Mouse (Mus musculus): ENCODE data around the gene Bean1. TPM values are rescaled to one million over a fixed set of nuclear protein-coding genes. Genes with fewer than 3 reads are reported as not detected.
"Not testable (repeated sequence)": the region's sequence is repeated elsewhere in the genome, so short reads cannot be mapped to it uniquely, and the experiment has no call there.

The Bean1 gene
- total RNA-seq, 2 experiments from 2014 or later, result 0.11 TPM; not detected in 1

DNA sequence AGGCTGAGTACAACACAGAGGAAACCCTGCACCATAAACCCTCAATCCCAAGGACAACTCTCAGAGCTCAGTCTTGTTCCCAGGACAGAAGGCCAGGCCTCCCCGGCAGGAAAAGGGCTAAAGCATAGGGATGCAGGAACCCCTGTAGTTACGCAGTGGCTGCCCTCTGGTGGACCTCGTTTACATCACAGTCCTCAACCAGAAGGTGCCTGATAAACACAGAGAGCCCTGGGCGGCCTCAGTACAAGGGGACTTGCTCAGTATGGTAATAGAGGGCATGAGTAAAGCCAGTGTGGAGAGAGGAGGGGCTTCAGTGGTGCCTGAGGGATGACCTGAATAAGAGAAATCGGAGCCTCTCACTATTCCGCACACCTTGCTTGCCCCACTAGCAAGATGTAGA, 64.3 kb downstream of the Bean1 start:
- no peak for ATAC-seq (ENCODE audit: poor library complexity, severe bottlenecking)

- peak; percentile 86 for ATAC-seq (ENCODE audit: poor library complexity, severe bottlenecking)
Observed at GRCm38 (mm10) chr8:104239418-104239861, 69.2 kb downstream of the Bean1 start.

DNA sequence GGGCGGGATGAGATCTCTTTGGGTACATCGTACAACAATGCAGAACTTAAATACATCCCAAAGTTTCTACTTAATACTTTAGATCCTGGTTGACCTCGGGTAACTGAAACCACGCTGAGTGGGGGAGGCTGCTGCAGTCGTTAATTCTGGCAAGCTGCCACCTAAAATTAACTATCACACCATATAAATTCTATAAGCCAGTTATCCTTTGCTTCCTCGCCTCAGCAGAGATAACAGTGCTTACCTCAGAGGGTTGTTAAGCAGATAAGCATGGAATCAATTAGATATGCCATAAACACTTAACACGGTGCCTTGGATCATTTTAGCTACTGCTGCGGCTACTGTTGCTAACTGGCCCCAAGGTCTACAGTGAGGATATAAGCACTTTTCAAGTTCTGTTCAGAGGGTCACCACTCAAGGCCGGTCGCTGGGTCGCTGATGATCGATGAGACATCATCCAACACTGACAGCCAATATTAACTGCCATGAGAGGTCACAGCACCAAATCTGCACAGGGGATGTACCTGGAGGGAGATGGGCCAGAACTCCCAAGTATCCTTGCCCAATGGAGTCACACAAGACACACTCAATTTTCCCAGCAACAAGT, 71.9 kb downstream of the Bean1 start:
- no peak for ATAC-seq (ENCODE audit: poor library complexity, severe bottlenecking)

- peak; percentile 17 for ATAC-seq (ENCODE audit: poor library complexity, severe bottlenecking)
Observed at GRCm38 (mm10) chr8:104246621-104247020, 76.4 kb downstream of the Bean1 start.

DNA sequence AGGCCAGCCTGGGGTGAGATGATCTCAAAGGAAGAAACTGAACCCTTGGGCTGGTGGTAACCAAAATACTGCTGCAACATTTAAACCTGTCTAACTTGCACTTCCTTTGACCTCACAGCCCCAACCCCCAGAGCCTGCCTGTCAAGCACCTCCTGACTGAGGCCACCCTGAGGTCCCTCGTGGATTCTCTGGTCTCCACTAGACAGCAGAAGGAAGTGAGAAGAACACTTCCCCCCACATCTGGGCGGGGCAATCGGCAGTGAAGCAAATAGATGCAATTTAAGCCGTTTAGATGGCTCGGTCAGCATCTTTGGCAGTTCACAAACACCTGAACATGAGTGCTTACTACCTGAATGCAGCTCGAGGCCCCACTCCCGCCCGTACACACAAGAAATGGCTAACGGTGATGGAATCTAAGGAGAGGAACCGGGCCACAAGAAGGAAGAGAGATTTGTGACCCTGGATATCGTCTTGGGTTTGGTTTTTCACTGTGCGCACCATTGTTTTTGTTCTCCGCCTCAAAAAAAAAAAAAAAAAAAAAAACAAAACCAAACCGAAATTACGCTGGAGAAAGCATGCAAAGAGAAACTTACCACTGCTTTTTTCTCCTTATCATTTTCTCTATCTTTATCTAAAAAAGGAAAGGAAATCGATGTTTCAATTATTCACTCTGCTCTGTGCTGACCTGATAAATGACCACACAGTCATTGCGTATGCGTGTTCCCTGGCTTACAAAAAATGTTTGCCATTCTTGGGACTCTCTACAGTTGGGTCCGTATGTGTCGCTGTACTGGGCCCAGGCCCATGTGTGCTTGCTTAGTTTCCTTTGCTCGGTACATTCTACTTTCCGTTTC, 77.0 kb downstream of the Bean1 start:
- peak; percentile 61 for ATAC-seq (ENCODE audit: poor library complexity, severe bottlenecking)

GRCm38 (mm10) chr8:104247908-104248275, 77.7 kb downstream of the Bean1 start:
- ATAC-seq (ENCODE audit: poor library complexity, severe bottlenecking), result no peak

GRCm38 (mm10) chr8:104248276-104248675, 78.0 kb downstream of the Bean1 start, which contains the start of gene Tk2:
Gene Tk2 (minus strand): TSS chr8:104248558.
- peak; percentile 60 for ATAC-seq (ENCODE audit: poor library complexity, severe bottlenecking)

DNA sequence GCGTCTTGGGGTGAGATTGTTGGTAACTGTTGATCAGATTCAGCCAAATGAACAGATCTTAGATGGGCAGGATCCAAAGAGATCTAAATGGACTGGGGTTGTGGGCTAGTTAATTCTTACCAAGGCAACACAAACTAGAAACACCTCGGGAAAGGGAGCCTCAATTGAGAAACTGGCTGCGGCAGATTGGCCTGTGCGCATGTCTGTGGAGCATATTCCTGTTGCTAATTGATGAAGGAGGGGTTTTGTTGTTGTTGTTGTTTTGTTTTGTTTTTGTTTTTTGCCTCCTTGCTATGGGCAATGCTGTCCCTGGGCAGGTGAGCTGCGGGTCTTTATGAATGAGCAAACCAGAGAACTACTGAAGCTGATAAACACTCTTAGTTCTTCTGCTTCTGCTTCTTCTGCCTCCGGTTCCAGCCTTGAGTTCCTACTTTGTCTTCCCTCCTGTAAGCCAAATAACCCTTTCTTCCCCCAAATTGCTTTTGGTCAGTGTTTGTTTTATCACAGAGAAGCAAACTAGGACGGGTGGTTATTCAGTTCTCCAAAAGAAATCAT, 79.3 kb downstream of the Bean1 start:
- ATAC-seq (ENCODE audit: poor library complexity, severe bottlenecking), result no peak

- ATAC-seq (ENCODE audit: poor library complexity, severe bottlenecking), result peak; percentile 44
Observed at GRCm38 (mm10) chr8:104250439-104251367, 80.5 kb downstream of the Bean1 start, which contains the start of gene Cklf. Gene Cklf (plus strand): TSS chr8:104250861.

GRCm38 (mm10) chr8:104251461-104251860, 81.2 kb downstream of the Bean1 start:
- ATAC-seq (ENCODE audit: poor library complexity, severe bottlenecking), result peak; percentile 3; the same call in 1 of the 2 replicates

DNA sequence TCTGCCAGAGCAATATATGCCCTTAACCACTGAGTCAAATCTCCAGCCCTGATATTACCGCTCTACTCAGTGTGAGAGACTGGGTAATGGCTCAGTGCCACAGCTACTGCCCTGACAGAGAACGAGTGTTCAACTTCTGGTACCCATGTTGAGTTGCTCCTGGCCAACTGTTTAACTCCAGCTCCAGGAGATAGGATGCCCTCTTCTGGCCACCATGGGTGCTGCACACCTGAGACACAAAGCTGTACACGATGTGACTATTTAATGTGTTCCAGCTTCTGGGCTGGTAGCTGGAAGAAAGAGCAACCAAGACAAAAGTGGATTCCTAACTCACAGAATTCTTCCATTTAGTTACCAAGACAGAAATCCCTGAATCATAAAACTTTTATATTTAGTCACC, 82.8 kb downstream of the Bean1 start:
- peak; percentile 40 for ATAC-seq (ENCODE audit: poor library complexity, severe bottlenecking)

- ATAC-seq (ENCODE audit: poor library complexity, severe bottlenecking), result not testable (repeated sequence)
Observed at GRCm38 (mm10) chr8:104261802-104262201, 91.6 kb downstream of the Bean1 start.

DNA sequence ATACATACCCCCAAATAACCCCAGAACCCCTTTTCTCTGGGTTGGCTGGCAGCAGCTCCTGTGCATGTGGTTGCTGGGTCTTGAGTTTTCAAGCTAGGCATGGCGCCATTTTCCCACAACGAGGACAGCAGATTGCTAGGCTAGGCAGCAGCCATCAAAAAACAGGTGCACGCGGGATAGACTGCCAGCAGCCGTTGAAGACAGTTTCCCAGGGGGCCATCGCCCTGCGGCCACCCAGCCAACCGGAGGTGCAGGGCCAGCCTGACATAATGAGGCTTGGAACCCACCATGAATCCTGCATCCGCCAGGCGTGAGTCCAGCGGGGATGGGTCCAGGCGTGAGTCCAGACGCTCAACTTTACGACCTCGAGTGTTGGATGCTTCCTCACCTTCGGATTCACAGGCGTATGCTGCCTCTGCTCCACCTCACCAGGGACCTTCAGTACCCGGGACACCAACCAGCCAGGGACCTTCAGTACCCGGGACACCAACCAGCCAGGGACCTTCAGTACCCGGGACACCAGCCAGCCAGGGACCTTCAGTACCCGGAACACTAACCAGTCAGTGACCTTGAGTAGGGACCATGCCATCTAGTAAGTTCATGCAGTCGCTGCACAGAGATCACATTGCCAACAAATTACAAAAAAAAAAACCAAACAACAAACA, 94.2 kb downstream of the Bean1 start:
- not testable (repeated sequence) for ATAC-seq (ENCODE audit: poor library complexity, severe bottlenecking)

GRCm38 (mm10) chr8:104268368-104268767, 98.1 kb downstream of the Bean1 start:
- ATAC-seq (ENCODE audit: poor library complexity, severe bottlenecking), result no peak

Other genes starting within 250 kb of the Bean1 start
- gene Cdh5, start 68.8 kb upstream of the Bean1 start, total RNA-seq (2015), result 0.52 and 1.1 TPM in 2 replicates
- 0.37 and 0.57 TPM in 2 replicates for gene Cdh5, start 68.8 kb upstream of the Bean1 start, total RNA-seq (2017)
- 27.6 and 30.0 TPM in 2 replicates for gene Tk2, start 78.1 kb downstream of the Bean1 start, total RNA-seq (2015)
- 17.4 and 28.5 TPM in 2 replicates for gene Tk2, start 78.1 kb downstream of the Bean1 start, total RNA-seq (2017)
- gene Cklf, start 80.4 kb downstream of the Bean1 start, total RNA-seq (2015), result 120 and 138 TPM in 2 replicates
- gene Cklf, start 80.4 kb downstream of the Bean1 start, total RNA-seq (2017), result 35.9 and 46.7 TPM in 2 replicates
- gene Cmtm2a, start 122.7 kb downstream of the Bean1 start, total RNA-seq (2015), result not detected in 2 replicates
- gene Cmtm2a, start 122.7 kb downstream of the Bean1 start, total RNA-seq (2017), result not detected in 2 replicates
- gene Gm45711, start 139.6 kb downstream of the Bean1 start, total RNA-seq (2015), result not detected in 2 replicates
- not detected in 2 replicates for gene Gm45711, start 139.6 kb downstream of the Bean1 start, total RNA-seq (2017)
- not detected in 2 replicates for gene Cmtm1, start 139.7 kb downstream of the Bean1 start, total RNA-seq (2015)
- gene Cmtm1, start 139.7 kb downstream of the Bean1 start, total RNA-seq (2017), result not detected in 2 replicates
- not detected in 2 replicates for gene Gm11020, start 151.1 kb downstream of the Bean1 start, total RNA-seq (2015)
- gene Gm11020, start 151.1 kb downstream of the Bean1 start, total RNA-seq (2017), result not detected in 2 replicates
- not detected in 2 replicates for gene Cmtm2b, start 151.8 kb downstream of the Bean1 start, total RNA-seq (2015)
- not detected in 2 replicates for gene Cmtm2b, start 151.8 kb downstream of the Bean1 start, total RNA-seq (2017)
- gene Cmtm3, start 169.0 kb downstream of the Bean1 start, total RNA-seq (2015), result 84.1 and 85.6 TPM in 2 replicates
- gene Cmtm3, start 169.0 kb downstream of the Bean1 start, total RNA-seq (2017), result 48.5 and 50.4 TPM in 2 replicates
- 0.59 and 1.1 TPM in 2 replicates for gene Cmtm4, start 225.4 kb downstream of the Bean1 start, total RNA-seq (2015)
- 1.6 and 1.7 TPM in 2 replicates for gene Cmtm4, start 225.4 kb downstream of the Bean1 start, total RNA-seq (2017)